Mouse (Mus musculus): ENCODE measurements at regions not wholly inside any gene's neighbourhood (a gene's known extent, or its start where the extent isn't known, plus 50 kb on each side); places are given as distances from the start of the nearest gene placed in this dataset.

GRCm38 (mm10) chr7:72726214-72726854 lies 419.9 kb upstream of the Mctp2 start:
- no peak overlapping the region for H3K27ac ChIP-seq (ENCODE audit: insufficient read depth, low read length)

GRCm38 (mm10) chr7:72737792-72738191 lies 431.4 kb upstream of the Mctp2 start:
- H3K4me1 ChIP-seq (ENCODE audit: control insufficient read depth, insufficient read depth, low read length): no peaks in the 10 kb centered on the region
- no peak for TF ChIP-seq POLR2A (IDR thresholded peaks at IDR 0.05; ENCODE audit: insufficient read depth, low read length)
- TF ChIP-seq CTCF (IDR thresholded peaks at IDR 0.05; ENCODE audit: low read depth, low read length): no peak
- no peak for TF ChIP-seq EP300 (IDR thresholded peaks at IDR 0.05; ENCODE audit: insufficient read depth, low read depth, low read length)

More at GRCm38 (mm10) chr7:72726214-72726854, 419.9 kb upstream of the Mctp2 start:
- Histone ChIP-seq H3K27me3 (ENCODE audit: control insufficient read depth, insufficient read depth, low read length, poor library complexity, severe bottlenecking) (0 out of 2 replicates have a peak, but pooled peaks cover 2% of the 10 kb centered on the region), H3K9me3 (replicated peaks; ENCODE audit: control insufficient read depth, insufficient read depth, low read length, poor library complexity, severe bottlenecking) (0 out of 2 replicates have a peak, but pooled peaks cover 3% of the 10 kb centered on the region), H3K9ac (ENCODE audit: low read depth, poor library complexity, severe bottlenecking) (no peak overlapping the region), H3K4me1 (ENCODE audit: control insufficient read depth, insufficient read depth, low read length) (no peaks in the 10 kb centered on the region), H3K4me3 (ENCODE audit: low read depth, low read length) (no peak overlapping the region), H3K36me3 (ENCODE audit: control insufficient read depth, insufficient read depth, low read length, poor library complexity, severe bottlenecking) (no peaks in the 10 kb centered on the region)
- TF ChIP-seq EP300 (IDR thresholded peaks at IDR 0.05; ENCODE audit: insufficient read depth, low read depth, low read length): no peak
- no peak for TF ChIP-seq POLR2A (IDR thresholded peaks at IDR 0.05; ENCODE audit: insufficient read depth, low read length)
- TF ChIP-seq CTCF (IDR thresholded peaks at IDR 0.05; ENCODE audit: low read depth, low read length): no peak

GRCm38 (mm10) chr7:72738324-72738944 lies 432.0 kb upstream of the Mctp2 start:
- Histone ChIP-seq H3K27ac (ENCODE audit: insufficient read depth, low read length) (no peak overlapping the region), H3K9me3 (replicated peaks; ENCODE audit: control insufficient read depth, insufficient read depth, low read length, poor library complexity, severe bottlenecking) (no peaks in the 10 kb centered on the region), H3K4me3 (ENCODE audit: low read depth, low read length) (no peak overlapping the region), H3K9ac (ENCODE audit: low read depth, poor library complexity, severe bottlenecking) (no peak overlapping the region), H3K36me3 (ENCODE audit: control insufficient read depth, insufficient read depth, low read length, poor library complexity, severe bottlenecking) (no peaks in the 10 kb centered on the region), H3K27me3 (ENCODE audit: control insufficient read depth, insufficient read depth, low read length, poor library complexity, severe bottlenecking) (no peaks in the 10 kb centered on the region), H3K4me1 (ENCODE audit: control insufficient read depth, insufficient read depth, low read length) (no peaks in the 10 kb centered on the region)
- TF ChIP-seq POLR2A (IDR thresholded peaks at IDR 0.05; ENCODE audit: insufficient read depth, low read length) (no peak), EP300 (IDR thresholded peaks at IDR 0.05; ENCODE audit: insufficient read depth, low read depth, low read length) (no peak), CTCF (IDR thresholded peaks at IDR 0.05; ENCODE audit: low read depth, low read length) (no peak)

More at GRCm38 (mm10) chr7:72737792-72738191, 431.4 kb upstream of the Mctp2 start:
- H3K4me3 ChIP-seq (ENCODE audit: low read depth, low read length): no peak overlapping the region
- no peak overlapping the region for H3K27ac ChIP-seq (ENCODE audit: insufficient read depth, low read length)
- no peaks in the 10 kb centered on the region for H3K27me3 ChIP-seq (ENCODE audit: control insufficient read depth, insufficient read depth, low read length, poor library complexity, severe bottlenecking)
- H3K9me3 ChIP-seq (replicated peaks; ENCODE audit: control insufficient read depth, insufficient read depth, low read length, poor library complexity, severe bottlenecking): no peaks in the 10 kb centered on the region
- no peak overlapping the region for H3K9ac ChIP-seq (ENCODE audit: low read depth, poor library complexity, severe bottlenecking)
- H3K36me3 ChIP-seq (ENCODE audit: control insufficient read depth, insufficient read depth, low read length, poor library complexity, severe bottlenecking): no peaks in the 10 kb centered on the region

- no peaks in the 10 kb centered on the region for H3K36me3 ChIP-seq (ENCODE audit: control insufficient read depth, insufficient read depth, low read length, poor library complexity, severe bottlenecking)
- no peaks in the 10 kb centered on the region for H3K4me1 ChIP-seq (ENCODE audit: control insufficient read depth, insufficient read depth, low read length)
- no peaks in the 10 kb centered on the region for H3K27me3 ChIP-seq (ENCODE audit: control insufficient read depth, insufficient read depth, low read length, poor library complexity, severe bottlenecking)
- H3K9me3 ChIP-seq (replicated peaks; ENCODE audit: control insufficient read depth, insufficient read depth, low read length, poor library complexity, severe bottlenecking): no peaks in the 10 kb centered on the region
- TF ChIP-seq EP300 (IDR thresholded peaks at IDR 0.05; ENCODE audit: insufficient read depth, low read depth, low read length): no peak
- TF ChIP-seq CTCF (IDR thresholded peaks at IDR 0.05; ENCODE audit: low read depth, low read length): no peak
- no peak for TF ChIP-seq POLR2A (IDR thresholded peaks at IDR 0.05; ENCODE audit: insufficient read depth, low read length)
- no peak overlapping the region for H3K27ac ChIP-seq (ENCODE audit: insufficient read depth, low read length)
- H3K4me3 ChIP-seq (ENCODE audit: low read depth, low read length): no peak overlapping the region
- no peak overlapping the region for H3K9ac ChIP-seq (ENCODE audit: low read depth, poor library complexity, severe bottlenecking)
These were observed 436.0 kb upstream of the Mctp2 start for GRCm38 (mm10) chr7:72742376-72742775.

- H3K4me3 ChIP-seq (ENCODE audit: low read depth, low read length): no peak overlapping the region
- H3K9me3 ChIP-seq (replicated peaks; ENCODE audit: control insufficient read depth, insufficient read depth, low read length, poor library complexity, severe bottlenecking): no peaks in the 10 kb centered on the region
- H3K27me3 ChIP-seq (ENCODE audit: control insufficient read depth, insufficient read depth, low read length, poor library complexity, severe bottlenecking): no peaks in the 10 kb centered on the region
- TF ChIP-seq POLR2A (IDR thresholded peaks at IDR 0.05; ENCODE audit: insufficient read depth, low read length) (no peak), CTCF (IDR thresholded peaks at IDR 0.05; ENCODE audit: low read depth, low read length) (no peak), EP300 (IDR thresholded peaks at IDR 0.05; ENCODE audit: insufficient read depth, low read depth, low read length) (no peak)
- H3K36me3 ChIP-seq (ENCODE audit: control insufficient read depth, insufficient read depth, low read length, poor library complexity, severe bottlenecking): no peaks in the 10 kb centered on the region
- H3K9ac ChIP-seq (ENCODE audit: low read depth, poor library complexity, severe bottlenecking): no peak overlapping the region
- H3K4me1 ChIP-seq (ENCODE audit: control insufficient read depth, insufficient read depth, low read length): no peaks in the 10 kb centered on the region
- H3K27ac ChIP-seq (ENCODE audit: insufficient read depth, low read length): no peak overlapping the region
These were observed 445.1 kb upstream of the Mctp2 start for GRCm38 (mm10) chr7:72751501-72751917.

GRCm38 (mm10) chr7:72753053-72753559 lies 446.7 kb upstream of the Mctp2 start:
- Histone ChIP-seq H3K36me3 (ENCODE audit: control insufficient read depth, insufficient read depth, low read length, poor library complexity, severe bottlenecking) (no peaks in the 10 kb centered on the region), H3K27ac (ENCODE audit: insufficient read depth, low read length) (no peak overlapping the region), H3K4me1 (ENCODE audit: control insufficient read depth, insufficient read depth, low read length) (no peaks in the 10 kb centered on the region), H3K9me3 (replicated peaks; ENCODE audit: control insufficient read depth, insufficient read depth, low read length, poor library complexity, severe bottlenecking) (no peaks in the 10 kb centered on the region), H3K27me3 (ENCODE audit: control insufficient read depth, insufficient read depth, low read length, poor library complexity, severe bottlenecking) (no peaks in the 10 kb centered on the region), H3K4me3 (ENCODE audit: low read depth, low read length) (no peak overlapping the region), H3K9ac (ENCODE audit: low read depth, poor library complexity, severe bottlenecking) (no peak overlapping the region)
- TF ChIP-seq POLR2A (IDR thresholded peaks at IDR 0.05; ENCODE audit: insufficient read depth, low read length) (no peak), CTCF (IDR thresholded peaks at IDR 0.05; ENCODE audit: low read depth, low read length) (no peak), EP300 (IDR thresholded peaks at IDR 0.05; ENCODE audit: insufficient read depth, low read depth, low read length) (no peak)
